Mouse (Mus musculus) embryo, embryonic 11 days (tissue): Measurements from ENCODE around the gene Ebna1bp2.

ENCODE experiments used
- DNase-seq: peaks from one replicate; pipeline ENCODE4 v3.0.0-alpha.2; 2015

Gene Ebna1bp2

DNA sequence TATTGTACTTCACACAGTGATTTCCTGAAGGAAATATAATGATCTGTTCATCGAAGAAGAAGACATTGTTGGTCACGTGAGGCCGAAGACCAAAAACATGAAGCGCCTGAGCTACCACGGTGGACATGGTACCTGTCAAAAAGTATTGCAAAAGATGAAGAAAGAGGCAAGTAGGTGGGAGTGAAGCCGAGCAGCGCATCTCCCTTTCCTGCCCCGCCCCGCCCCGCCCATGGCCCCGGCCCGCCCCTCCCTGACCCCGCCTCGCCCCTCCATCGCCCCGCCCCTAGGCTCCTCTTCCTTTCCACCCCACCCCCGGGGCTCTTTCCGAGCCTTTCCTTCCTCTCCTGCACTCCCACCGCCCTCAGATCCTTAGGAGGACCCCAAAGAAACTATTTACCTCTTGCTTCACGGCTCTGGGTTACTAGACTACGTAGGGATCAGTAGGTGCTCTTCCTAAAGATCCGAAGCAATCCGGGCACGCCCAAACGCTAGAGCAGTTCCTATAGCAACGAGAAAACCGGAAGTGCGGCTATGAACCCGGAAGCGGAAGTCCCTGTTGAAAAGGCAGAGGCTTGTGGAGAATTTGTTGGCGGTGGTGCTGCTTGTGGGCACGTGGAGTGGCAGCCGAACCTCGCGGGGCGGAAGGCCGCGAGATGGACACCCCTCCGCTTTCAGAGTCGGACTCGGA, at the start of gene Ebna1bp2, which contains the start of gene Cfap57:
Gene Ebna1bp2 (plus strand): TSS at position 521 of the 688 bp plus-strand sequence.
Gene Cfap57 (minus strand): TSS at position 499 of the 688 bp plus-strand sequence.
- DNase-seq, result peak; percentile 95

- no peak for DNase-seq
Observed at GRCm38 (mm10) chr4:118571441-118571840, 49.2 kb upstream of the Ebna1bp2 start.

GRCm38 (mm10) chr4:118576097-118576496, 44.5 kb upstream of the Ebna1bp2 start:
- peak; percentile 90 for DNase-seq

DNA sequence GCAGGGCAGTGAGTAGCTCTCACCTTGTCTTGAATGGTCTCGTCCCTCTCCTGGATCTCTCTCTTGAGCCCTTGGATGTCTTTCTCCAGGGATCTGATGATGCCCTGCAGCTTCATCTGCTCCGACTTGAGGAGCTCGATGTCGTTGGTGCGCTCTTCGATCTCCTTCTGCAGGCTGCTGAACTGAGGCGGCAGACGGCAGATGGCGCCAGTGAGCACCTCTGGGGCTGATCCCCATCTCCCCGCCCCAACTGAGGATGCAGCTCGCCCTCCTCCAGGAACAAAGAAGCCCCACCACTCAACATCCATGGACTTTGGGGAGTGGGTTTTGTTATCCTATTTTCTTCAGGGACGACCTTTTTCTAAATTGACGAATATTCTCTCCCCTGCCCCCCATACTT, 41.3 kb upstream of the Ebna1bp2 start:
- peak; percentile 49 for DNase-seq

GRCm38 (mm10) chr4:118581508-118581907, 39.1 kb upstream of the Ebna1bp2 start:
- peak; percentile 18 for DNase-seq

GRCm38 (mm10) chr4:118582629-118583028, 38.0 kb upstream of the Ebna1bp2 start:
- no peak for DNase-seq

DNA sequence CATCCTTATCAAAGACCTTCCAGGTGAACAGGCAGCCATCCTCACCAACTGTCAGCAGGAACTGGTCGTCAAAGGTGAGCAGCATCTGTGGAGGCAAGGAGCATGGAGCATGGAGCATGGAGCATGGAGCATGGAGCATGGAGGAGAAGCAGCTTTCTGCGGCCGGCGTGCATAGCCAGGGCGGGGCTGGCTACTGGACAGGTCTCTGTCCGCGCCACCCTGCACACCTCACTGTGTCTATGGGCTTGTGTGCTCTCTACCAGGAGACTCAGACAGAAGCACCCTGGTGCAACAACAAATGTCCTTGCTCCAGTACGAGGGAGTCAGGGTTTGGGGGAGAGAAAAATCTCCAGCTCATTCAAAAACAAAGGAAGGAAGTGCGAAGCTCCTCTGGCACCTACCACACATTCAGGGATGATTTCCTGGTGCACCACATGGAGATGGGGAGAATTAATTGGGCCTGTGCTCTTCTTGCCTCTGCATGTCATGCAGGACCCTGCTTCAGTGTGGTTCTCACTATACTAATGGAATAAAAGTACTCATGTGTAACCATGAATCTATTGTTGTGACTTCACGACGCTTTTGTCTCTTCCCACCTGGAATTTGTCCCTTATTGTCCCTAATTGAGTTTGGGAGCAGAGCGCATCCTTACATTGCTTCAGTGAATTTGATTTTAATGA, 31.4 kb upstream of the Ebna1bp2 start:
- no peak for DNase-seq

- peak; percentile 50 for DNase-seq
Observed at GRCm38 (mm10) chr4:118589733-118590130, 30.9 kb upstream of the Ebna1bp2 start.

DNA sequence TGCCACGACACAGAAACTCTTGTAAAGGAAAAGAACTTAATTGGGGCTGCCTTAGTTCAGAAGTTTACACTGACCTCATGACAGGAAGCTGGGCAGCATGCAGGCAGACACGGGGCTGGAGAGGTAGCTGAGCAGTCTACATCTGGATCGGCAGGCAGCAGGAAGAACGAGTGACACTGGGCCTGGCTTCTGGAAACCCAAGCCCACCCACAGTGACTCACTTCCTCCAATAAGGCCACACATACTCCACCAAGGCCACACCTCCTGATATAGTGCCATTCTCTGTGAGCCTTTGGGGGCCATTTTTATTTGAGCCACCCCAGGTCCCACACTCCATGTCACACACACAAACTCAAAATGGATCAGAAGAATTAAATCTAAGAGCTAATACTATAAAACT, 16.5 kb upstream of the Ebna1bp2 start:
- DNase-seq, result no peak

DNA sequence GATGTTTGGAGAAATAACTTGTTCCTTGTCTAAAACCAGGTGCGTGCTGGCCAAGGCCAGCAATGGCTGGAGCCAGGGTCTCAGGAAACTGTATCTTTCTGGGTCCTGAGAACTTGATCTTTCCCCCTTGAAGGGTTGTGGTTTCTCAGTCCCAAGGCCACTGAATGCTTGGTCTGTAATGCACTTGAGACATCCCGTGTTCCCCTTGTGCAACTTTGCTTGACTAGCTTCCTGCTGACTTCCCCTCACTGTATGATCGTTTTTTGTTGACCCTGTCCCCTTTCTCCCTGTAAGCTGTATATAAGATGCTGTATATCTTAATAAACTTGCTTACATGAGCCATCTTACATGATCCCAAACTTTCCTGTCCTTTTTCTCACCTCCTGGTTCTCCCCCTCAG, 10.8 kb upstream of the Ebna1bp2 start:
- DNase-seq, result no peak

DNA sequence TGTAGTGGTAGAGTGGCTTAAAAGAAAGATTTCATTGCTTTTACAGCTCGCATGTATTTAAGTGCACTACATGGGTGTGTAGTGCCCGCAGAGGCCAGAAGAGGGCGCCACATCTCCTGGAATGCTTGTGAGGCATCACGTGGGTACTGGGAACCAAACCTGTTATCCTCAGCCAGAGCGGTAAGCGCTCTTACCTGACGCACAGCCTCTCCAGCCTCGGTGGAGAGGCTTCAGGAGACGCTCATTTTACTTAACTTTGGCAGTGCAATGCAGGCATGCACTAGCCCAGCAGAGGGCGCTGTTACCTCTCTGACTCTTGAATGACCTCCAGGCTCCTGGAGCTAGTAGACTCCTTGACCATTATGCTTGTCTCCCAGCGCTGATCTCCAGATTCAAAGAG, 8.0 kb upstream of the Ebna1bp2 start:
- peak; percentile 43 for DNase-seq

DNA sequence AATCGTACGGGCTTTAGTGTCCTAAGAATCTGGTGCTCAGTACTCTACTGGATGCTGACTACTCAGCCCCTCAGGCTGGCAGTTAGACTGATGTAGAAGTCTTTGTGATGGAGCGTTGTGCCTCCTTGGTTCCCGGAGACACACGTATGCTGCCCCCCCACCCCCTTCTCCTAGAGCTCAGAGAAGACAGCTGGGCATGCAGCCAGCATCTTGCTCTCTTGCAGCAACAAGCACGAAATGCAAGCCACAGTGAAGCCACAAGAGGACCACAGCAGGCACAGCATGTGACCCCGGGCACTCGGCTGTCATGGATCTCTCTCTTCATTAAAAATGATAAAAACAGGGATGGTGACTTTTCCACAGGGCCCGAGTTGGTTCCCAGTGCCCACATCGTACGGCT, 5.2 kb upstream of the Ebna1bp2 start:
- no peak for DNase-seq

GRCm38 (mm10) chr4:118620967-118621320, 345 bp downstream of the Ebna1bp2 start:
- DNase-seq, result peak; percentile 20

DNA sequence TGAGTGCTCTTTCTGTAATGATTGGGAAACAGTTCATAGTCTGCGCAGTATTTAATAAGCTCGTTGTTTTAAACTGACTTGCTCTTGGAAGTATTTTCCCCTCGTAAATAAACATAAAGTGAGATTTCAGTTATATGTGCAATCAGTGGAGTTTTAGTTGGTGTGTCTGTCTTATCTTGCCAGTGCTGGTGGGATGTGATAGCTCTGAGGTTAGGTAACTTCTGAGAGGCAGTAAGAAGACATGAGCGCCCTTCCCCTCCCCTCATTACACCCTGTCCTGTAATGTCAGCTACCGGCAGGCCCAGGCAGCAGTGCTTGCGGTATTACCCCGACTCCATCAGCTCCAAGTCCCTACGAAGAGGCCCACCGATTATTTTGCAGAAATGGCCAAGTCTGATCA, 1.2 kb downstream of the Ebna1bp2 start:
- no peak for DNase-seq

DNA sequence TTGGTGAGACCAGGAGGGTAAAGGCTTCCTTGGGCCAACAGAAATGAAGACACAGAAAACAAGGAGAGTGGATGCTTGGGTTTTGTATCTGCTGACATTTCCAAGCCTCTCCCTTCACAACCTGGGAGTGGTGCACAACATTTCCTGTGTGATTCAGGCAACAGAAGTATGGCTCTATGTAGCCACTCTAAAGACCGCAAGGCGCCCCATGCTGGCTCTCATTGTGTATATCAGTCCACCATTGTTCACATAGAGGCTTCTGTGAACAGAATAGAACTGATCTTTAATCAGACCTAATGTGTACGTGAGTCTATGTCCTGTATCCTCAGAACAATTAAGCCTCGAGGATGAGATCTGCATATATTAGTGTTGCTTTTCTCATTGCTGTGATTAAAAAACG, 9.7 kb downstream of the Ebna1bp2 start:
- no peak for DNase-seq

- peak; percentile 20 for DNase-seq
Observed at GRCm38 (mm10) chr4:118642346-118643190, 22.0 kb downstream of the Ebna1bp2 start.

- DNase-seq, result peak; percentile 66
Observed at GRCm38 (mm10) chr4:118645234-118645633, 24.6 kb downstream of the Ebna1bp2 start.

DNA sequence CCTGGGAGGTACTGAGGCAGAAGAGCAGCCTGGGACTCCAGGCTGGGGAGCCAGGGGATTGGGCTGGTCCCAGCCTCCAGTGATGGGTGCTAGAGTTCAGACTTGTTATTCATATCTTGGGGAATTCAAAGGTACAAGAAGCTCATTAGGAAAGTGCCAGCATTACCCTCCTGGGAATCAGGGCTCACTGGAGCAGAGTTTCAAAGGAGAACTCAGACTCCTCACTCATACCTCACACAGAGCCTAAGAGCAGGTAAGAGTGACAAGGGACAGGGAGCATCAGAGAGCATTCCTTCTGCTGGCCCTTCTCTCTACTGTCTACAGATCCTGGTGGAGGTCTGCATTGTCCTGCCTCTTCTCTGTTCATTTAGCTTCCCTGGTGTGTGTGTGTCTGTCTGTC, 38.1 kb downstream of the Ebna1bp2 start, which contains the start of gene Olfr62:
Gene Olfr62 (plus strand): TSS at position 301 of the 400 bp plus-strand sequence.
- DNase-seq, result no peak
